ENCODE assay signal across 10 mouse cellular contexts in the genomic region with DNA sequence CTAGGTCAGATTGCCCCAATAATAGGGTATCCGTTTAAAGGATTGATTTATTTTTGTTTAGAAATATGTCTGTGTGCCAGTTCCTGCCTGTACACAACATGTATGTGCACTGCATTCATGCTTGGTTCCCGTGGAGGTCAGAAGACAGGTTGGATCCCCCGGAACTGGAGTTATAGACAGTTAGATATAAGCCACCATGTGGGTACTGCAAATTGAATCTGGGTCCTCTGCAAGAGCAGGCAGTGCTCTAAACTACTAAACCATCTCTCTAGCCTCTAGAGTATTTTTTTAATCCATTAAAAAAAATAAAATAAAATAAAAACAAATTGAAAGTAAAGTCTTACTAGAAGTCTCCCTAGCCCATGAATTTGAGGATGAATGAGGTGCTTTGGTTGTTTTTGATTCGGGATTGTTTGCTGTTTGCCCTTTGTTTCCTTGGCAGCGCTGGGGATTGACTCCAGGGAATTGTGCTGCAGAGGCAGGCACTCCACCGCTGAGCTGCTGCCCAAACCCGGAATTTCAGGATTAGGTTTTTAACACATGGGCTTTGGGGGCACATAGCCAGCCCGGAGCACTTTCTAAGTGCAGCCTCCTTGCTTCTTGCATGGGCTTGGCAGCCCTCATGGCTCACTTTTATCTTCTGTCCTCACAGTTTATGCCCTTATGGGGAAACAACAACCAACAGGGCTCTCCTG.
DNase-seq lines count a peak whose midpoint lies in the region; ATAC-seq and TF ChIP-seq lines count a peak whose summit lies in the region.
"Had no signal": no experiment of that assay in that cellular context is flagged by ENCODE, and none has a peak within 500 bp of the region (broad histone marks: within the 10 kb centered on the region; RNA-seq: fewer than 3 reads in every experiment).

No protein-coding gene starts in this region.

- no peak overlapping the region for H3K4me3 ChIP-seq in forebrain, embryonic 16.5 days (replicated peaks; ENCODE audit: low read length)
- H3K4me3 ChIP-seq in forebrain, postnatal 0 days (ENCODE audit: low read depth, low read length), result no peak overlapping the region
- H3K4me3 ChIP-seq in midbrain, embryonic 10.5 days, result no peak overlapping the region
- H3K4me3 ChIP-seq in midbrain, embryonic 16.5 days (ENCODE audit: low read depth, low read length), result no peak overlapping the region
- H3K4me3 ChIP-seq in hindbrain, embryonic 14.5 days (replicated peaks; ENCODE audit: low read length), result no peak overlapping the region
- H3K4me3 ChIP-seq: forebrain, embryonic 13.5 days had no signal

- 24% methylated on average over 8 of the region's 8 CpGs for WGBS in forebrain, embryonic 16.5 days
- 22% methylated on average over 8 of the region's 8 CpGs for WGBS in forebrain, postnatal 0 days
- 24% methylated on average over 8 of the region's 8 CpGs for WGBS in midbrain, embryonic 10.5 days
- WGBS in midbrain, embryonic 16.5 days, result 19% methylated on average over 8 of the region's 8 CpGs
- 28% methylated on average over 8 of the region's 8 CpGs for WGBS in hindbrain, embryonic 14.5 days

- H3K9me3 ChIP-seq in forebrain, embryonic 16.5 days (ENCODE audit: control insufficient read depth, low read length), result no peaks in the 10 kb centered on the region
- H3K9me3 ChIP-seq in forebrain, postnatal 0 days (ENCODE audit: low read length), result no peaks in the 10 kb centered on the region
- no peaks in the 10 kb centered on the region for H3K9me3 ChIP-seq in midbrain, embryonic 10.5 days (replicated peaks)
- no peaks in the 10 kb centered on the region for H3K9me3 ChIP-seq in midbrain, embryonic 16.5 days (replicated peaks; ENCODE audit: control insufficient read depth, low read length, poor library complexity, severe bottlenecking)
- H3K9me3 ChIP-seq in hindbrain, embryonic 14.5 days (ENCODE audit: control insufficient read depth, low read length), result no peaks in the 10 kb centered on the region
- H3K9me3 ChIP-seq: forebrain, embryonic 13.5 days had no signal

- ATAC-seq in forebrain, embryonic 16.5 days, result no peak
- ATAC-seq in forebrain, postnatal 0 days, result no peak; the same call in 1 of the 2 replicates
- ATAC-seq in midbrain, embryonic 16.5 days, result no peak
- 0 out of 2 replicates have a peak, but pooled peaks have one; percentile 57 for ATAC-seq in hindbrain, embryonic 14.5 days (ENCODE audit: low FRiP score)
- ATAC-seq: forebrain, embryonic 13.5 days had no signal

- no peak for DNase-seq in forebrain, postnatal 0 days
- peak; percentile 37 for DNase-seq in midbrain, embryonic 10.5 days (ENCODE audit: low spot score)
- peak; percentile 61 for DNase-seq in hindbrain, embryonic 14.5 days (ENCODE audit: low spot score)
- DNase-seq in urinary bladder, postnatal 25 days (ENCODE audit: low spot score), result no peak
- no peak for DNase-seq in left cerebral cortex, adult 11 months (ENCODE audit: low spot score)
- DNase-seq in gastrocnemius, adult 8-10 months (ENCODE audit: low spot score in 2 of 2), result no peak

- no peak for TF ChIP-seq CTCF in forebrain, postnatal 0 days (IDR thresholded peaks at IDR 0.05; ENCODE audit: low read depth)

- H3K27ac ChIP-seq in forebrain, embryonic 16.5 days (ENCODE audit: low read length), result no peak overlapping the region
- H3K27ac ChIP-seq in forebrain, postnatal 0 days (ENCODE audit: low read depth, low read length), result no peak overlapping the region
- peak overlapping the region; percentile 15; the same call in 1 of the 2 replicates for H3K27ac ChIP-seq in midbrain, embryonic 10.5 days (replicated peaks)
- H3K27ac ChIP-seq in midbrain, embryonic 16.5 days (ENCODE audit: low read length), result no peak overlapping the region
- H3K27ac ChIP-seq in hindbrain, embryonic 14.5 days, result 0 out of 2 replicates have a peak overlapping the region, but pooled peaks have one; percentile 7
- H3K27ac ChIP-seq: forebrain, embryonic 13.5 days; liver, embryonic 14.5 days had no signal

- peaks cover 8% of the 10 kb centered on the region for H3K4me1 ChIP-seq in forebrain, embryonic 16.5 days (replicated peaks; ENCODE audit: control insufficient read depth, insufficient read depth, low read length)
- no peaks in the 10 kb centered on the region for H3K4me1 ChIP-seq in forebrain, postnatal 0 days (ENCODE audit: insufficient read depth)
- H3K4me1 ChIP-seq in midbrain, embryonic 10.5 days, result peaks cover 39% of the 10 kb centered on the region
- H3K4me1 ChIP-seq in midbrain, embryonic 16.5 days (ENCODE audit: control insufficient read depth, insufficient read depth, low read length), result peaks cover 14% of the 10 kb centered on the region
- peaks cover 26% of the 10 kb centered on the region for H3K4me1 ChIP-seq in hindbrain, embryonic 14.5 days (replicated peaks; ENCODE audit: control insufficient read depth, insufficient read depth, low read length)

- H3K9ac ChIP-seq in forebrain, embryonic 16.5 days (replicated peaks; ENCODE audit: low read depth, low read length), result 0 out of 2 replicates have a peak overlapping the region, but pooled peaks have one; percentile 12
- no peak overlapping the region for H3K9ac ChIP-seq in forebrain, postnatal 0 days
- H3K9ac ChIP-seq in midbrain, embryonic 16.5 days (ENCODE audit: low read depth, low read length), result no peak overlapping the region
- no peak overlapping the region for H3K9ac ChIP-seq in hindbrain, embryonic 14.5 days
- H3K9ac ChIP-seq: forebrain, embryonic 13.5 days; liver, embryonic 14.5 days had no signal

- no peaks in the 10 kb centered on the region for H3K27me3 ChIP-seq in forebrain, embryonic 16.5 days (replicated peaks; ENCODE audit: control insufficient read depth, insufficient read depth, low read length)
- H3K27me3 ChIP-seq in forebrain, postnatal 0 days (ENCODE audit: insufficient read depth, low read length), result no peaks in the 10 kb centered on the region
- H3K27me3 ChIP-seq in midbrain, embryonic 10.5 days (ENCODE audit: low read depth, poor library complexity, severe bottlenecking), result no peaks in the 10 kb centered on the region
- H3K27me3 ChIP-seq in midbrain, embryonic 16.5 days (ENCODE audit: control insufficient read depth, insufficient read depth, low read depth, low read length), result no peaks in the 10 kb centered on the region
- no peaks in the 10 kb centered on the region for H3K27me3 ChIP-seq in hindbrain, embryonic 14.5 days (ENCODE audit: control insufficient read depth, insufficient read depth, low read length)
- H3K27me3 ChIP-seq: forebrain, embryonic 13.5 days had no signal

- no peak overlapping the region for H3K4me2 ChIP-seq in forebrain, embryonic 16.5 days (ENCODE audit: low read length)
- no peak overlapping the region for H3K4me2 ChIP-seq in forebrain, postnatal 0 days (ENCODE audit: low read depth)
- no peak overlapping the region for H3K4me2 ChIP-seq in midbrain, embryonic 16.5 days (ENCODE audit: low read length)
- H3K4me2 ChIP-seq in hindbrain, embryonic 14.5 days (replicated peaks), result no peak overlapping the region
- H3K4me2 ChIP-seq: forebrain, embryonic 13.5 days had no signal

- no peaks in the 10 kb centered on the region for H3K36me3 ChIP-seq in forebrain, embryonic 16.5 days (ENCODE audit: control insufficient read depth, insufficient read depth)
- no peaks in the 10 kb centered on the region for H3K36me3 ChIP-seq in forebrain, postnatal 0 days (ENCODE audit: insufficient read depth)
- no peaks in the 10 kb centered on the region for H3K36me3 ChIP-seq in midbrain, embryonic 10.5 days
- H3K36me3 ChIP-seq in midbrain, embryonic 16.5 days (ENCODE audit: control insufficient read depth, insufficient read depth, low read length), result no peaks in the 10 kb centered on the region
- no peaks in the 10 kb centered on the region for H3K36me3 ChIP-seq in hindbrain, embryonic 14.5 days (replicated peaks; ENCODE audit: control insufficient read depth, insufficient read depth)

Comparison
In these comparisons a context has a peak if more than half of its experiments do, and no peak if none do; other contexts are left out.
1. H3K27ac ChIP-seq: peak in midbrain, embryonic 10.5 days (single experiment) and hindbrain, embryonic 14.5 days (single experiment); none in forebrain, embryonic 16.5 days (single experiment), forebrain, postnatal 0 days (single experiment) and midbrain, embryonic 16.5 days (single experiment).
2. DNase-seq: peak in midbrain, embryonic 10.5 days (single experiment) and hindbrain, embryonic 14.5 days (single experiment); none in forebrain, postnatal 0 days (single experiment), urinary bladder, postnatal 25 days (single experiment), left cerebral cortex, adult 11 months (single experiment) and gastrocnemius, adult 8-10 months (0 of 2).